Mouse (Mus musculus) WW6 (cell line): ENCODE results near the gene Bcas1.

Experiments used
- DNase-seq: peaks from one replicate; pipeline ENCODE4 v3.0.0-alpha.2; 2013; ENCODE audit warnings: low read depth, low spot score

Gene Bcas1

DNA sequence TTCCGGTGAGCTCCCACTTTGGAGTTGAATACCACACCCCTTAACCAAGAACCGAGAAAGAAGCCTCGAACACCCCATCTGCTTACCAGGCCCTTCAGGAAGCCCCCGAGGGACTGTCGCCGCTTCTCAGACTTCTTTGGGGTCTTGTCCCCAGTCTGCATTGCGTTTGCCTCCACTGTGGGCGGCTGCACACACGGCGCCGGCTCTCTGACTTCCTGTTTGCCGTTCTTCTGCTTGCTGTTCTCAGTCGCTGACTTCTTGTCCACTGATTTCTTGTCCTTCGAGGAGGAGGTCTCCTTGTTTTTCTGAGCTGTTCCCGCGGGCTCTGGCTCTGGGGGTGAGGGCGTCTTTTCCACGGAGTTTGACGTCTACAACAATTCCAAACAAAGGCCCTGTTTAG is 78.5 kb downstream of the Bcas1 start:
- no peak for DNase-seq

DNA sequence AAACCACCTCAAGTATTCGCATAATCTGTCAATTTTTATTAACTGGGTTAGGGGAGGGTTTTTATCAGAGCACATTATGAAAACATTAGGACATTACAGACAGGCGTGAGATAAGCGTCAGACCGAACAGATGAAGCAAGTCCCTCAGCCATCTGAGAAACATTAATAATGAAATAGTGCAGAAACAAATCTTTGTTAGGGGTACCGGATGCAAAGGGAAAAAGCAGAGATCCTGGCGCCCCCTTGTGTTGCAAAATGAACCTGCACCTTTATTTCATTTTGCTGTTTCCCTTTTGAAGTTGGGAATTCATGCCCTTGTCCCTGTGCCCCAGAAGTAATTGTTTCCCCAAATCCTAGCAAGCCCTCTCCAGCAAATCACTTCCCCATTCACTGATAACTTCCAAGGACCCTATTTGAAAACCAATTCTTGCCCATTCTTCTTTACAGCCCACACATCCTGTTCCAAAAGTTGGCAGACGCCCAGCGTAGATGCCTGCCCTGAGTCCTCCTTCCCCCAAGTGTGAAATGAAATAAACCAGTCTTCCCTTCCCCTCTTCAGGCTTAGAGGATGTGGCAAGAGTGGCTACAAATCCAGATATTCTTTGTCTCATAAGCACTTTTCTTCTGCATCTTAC is 80.4 kb downstream of the Bcas1 start:
- no peak for DNase-seq

DNA sequence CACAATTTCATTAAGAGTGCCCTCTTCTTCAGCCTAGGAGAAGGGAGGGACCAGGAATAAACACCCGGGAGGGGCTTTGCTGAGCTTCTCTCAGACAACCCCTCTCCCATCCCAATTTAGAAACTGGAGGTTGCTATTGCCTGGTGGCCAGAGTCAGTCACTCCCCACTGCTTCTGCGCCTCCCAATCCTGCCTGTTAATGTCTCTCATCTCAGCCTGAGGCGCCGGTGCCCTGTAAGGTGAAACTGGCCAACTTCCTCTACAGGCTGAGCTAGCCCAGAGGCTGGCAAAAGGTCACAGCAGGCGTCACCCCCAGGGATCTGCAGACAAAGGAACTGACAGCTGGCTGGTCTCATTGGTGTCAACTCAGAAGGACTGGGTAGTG is 82.2 kb downstream of the Bcas1 start:
- DNase-seq, result no peak

DNA sequence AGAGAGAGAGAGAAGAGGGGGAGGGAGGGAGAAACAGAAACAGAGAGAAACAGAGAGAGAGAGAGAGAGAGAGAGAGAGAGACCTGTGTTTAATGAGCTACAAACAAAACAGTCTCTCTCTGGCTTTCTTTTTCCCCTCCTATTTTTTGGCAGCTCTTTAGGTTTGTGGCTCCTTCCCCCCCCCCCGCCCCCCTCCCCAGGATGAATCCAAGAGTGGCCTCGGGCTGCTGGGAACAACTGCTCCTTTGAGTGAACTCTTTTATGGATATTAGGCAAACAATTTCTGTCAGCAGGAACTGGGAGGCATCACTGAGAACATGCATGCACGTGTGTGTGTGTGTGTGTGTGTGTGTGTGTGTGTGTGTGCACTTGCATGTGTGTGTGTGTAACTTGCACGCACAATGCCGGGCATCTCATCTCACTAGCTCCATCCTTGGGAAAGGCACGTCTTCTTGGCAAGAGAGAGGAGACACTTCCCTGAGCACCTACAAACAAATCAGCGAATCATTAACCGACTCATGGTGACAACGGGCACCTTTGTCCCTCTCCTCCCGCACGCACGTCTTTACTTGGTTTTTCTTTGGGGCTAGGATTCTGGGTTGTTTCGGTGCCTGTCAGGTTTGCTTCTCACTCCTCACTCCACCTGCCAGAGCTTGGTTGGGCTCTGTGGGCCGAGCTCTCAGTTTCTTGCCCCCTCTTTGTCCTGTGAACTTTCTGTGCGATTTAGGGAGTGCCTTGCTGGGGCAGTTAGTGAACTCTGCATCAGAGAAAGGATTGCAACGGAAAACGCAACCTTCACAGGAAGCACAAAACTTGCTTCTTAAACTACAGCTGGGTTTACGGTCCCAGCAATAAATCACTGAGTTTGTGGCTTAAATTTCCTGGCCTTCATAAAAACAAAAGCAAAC is 82.9 kb downstream of the Bcas1 start:
- DNase-seq, result no peak

DNA sequence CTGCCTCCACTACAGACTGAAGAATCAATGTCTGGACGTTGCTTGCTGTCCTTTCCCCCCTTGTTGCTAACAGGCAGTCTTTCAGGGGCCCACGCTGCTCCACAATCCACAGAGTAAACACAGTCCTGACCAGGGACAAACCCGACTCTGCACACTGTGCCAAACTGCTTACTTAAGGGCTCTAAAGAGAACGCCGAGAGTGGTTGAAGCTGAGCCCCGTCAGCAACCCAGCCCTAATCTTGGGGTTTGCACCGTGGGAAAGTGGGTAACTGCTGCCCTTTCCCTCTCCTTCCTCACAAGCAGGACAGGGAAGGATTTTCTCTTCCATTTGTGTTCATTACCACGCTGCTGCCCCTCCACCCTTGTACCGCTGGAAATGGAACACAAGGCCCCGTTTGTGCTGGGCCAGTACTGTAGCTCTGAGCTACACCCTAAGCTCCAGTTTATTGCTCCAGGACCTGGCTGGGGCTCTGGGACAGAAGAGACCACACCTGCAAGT is 83.8 kb downstream of the Bcas1 start:
- no peak for DNase-seq

DNA sequence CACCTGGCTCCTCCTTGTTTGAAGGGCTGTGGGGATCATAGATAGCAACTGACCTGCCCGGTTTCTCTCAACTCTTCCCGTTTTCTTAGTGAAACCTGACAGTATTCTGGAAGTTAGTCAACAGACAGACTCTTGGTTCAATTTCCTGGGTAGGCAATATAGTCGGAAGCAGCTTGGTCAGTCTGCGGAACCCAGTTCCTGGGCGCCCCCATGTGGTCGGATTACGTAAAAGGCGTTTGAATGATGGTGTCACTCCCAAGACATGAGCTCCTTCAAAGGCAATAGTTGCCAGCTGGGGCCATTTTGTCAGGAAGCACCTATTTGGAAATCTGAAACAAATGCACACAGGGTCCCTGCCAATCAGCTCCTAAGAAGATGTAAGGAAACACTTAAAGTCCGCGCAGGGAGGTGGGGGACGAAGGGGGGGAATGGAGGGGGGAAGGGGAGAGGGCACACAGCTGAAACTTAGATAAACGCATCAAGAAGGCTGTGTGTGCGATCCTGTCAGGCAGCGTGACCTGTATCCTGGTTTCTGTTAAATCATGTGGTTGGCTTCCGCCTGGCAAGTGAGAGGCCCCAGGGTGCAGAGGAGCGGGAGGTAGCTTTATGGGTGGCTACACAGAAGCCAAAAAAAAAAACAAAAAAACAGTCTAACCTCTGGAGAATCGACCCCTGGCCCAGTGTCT is 84.4 kb downstream of the Bcas1 start:
- DNase-seq, result peak; percentile 71

DNA sequence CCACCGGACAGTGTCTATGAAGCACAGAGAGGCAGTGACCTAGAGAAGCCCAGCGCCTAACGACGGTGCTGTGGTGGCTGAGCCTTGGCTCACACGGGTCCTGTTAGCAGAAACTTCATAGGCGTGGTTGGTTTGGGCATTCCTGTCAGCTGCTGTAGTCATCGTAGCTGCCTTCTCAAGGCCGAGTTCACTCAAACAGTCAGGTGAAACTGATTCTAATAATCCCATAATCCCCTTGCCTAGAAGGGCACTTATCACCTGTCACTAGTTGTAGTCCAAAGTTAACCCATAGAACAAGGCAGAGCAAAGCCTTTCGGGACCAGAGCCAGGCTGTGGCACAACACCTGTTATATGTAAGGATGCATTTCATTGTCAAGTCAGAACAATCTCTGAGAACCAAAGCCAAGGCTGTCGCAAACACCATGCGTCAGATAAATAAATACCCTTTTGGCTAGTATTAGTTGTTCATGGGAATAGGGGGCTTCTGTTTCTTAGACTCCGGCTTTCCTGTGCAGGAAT is 85.3 kb downstream of the Bcas1 start:
- DNase-seq, result no peak

DNA sequence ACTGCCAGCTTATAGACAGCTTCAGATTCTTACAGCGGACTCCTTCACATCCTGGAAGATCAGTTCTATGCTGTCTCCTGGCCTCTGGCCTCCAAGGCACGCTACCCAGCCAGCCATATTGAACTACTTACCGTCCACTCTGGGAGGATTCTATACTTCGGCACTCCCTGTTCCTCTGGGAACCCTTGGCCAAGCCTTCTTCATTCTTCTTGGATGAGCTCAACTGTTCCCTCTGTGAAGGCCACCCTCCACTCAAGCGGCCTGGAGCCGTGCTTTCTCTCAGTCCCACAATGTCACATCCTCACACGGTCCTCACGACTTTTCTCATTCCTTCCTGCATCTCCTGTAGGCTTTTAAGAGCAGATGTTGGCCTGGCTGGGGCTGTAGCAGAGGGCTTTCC is 86.5 kb downstream of the Bcas1 start:
- DNase-seq, result no peak

DNA sequence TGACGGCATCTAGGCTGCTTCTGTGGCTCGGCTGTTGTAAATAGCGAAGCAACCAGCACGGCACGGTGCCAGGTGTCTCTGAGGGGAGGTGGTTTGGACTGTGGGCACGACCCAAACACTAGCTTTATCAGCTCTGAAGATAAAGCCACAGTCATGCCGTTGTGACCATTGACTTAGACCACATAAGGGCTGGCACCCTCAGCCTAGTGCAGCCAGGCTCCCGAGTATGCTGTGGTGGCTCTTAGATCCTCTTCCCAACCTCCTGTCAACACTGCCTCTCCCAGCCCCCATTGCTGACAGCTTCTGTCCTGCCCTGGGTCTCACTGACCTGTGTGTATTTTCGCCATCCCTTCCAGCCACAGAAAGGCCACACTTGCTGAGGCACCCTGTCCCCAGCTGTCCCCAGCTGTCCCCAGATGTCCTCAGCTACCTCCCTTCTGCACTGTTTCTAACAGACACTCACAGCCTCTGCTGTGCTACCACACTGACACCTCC is 91.3 kb downstream of the Bcas1 start:
- DNase-seq, result no peak

DNA sequence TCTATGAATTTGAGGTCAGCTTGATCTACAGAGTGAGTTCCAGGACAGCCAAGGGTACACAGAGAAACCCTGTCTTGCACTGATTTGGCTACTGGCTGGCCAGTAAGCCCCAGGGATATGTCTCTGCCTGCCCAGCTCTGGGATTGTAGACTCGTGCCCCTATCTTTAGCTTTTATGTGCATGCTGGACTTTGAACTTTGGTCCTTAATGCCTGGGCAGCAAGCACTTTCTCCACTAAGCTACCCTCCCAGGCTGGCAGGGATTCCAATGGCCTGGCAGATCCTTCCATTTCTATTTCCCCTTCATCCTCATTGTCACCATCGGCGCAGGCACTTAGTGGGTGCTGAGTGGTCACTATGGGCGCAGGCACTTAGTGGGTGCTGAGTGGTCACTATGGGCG is 92.5 kb downstream of the Bcas1 start:
- no peak for DNase-seq

DNA sequence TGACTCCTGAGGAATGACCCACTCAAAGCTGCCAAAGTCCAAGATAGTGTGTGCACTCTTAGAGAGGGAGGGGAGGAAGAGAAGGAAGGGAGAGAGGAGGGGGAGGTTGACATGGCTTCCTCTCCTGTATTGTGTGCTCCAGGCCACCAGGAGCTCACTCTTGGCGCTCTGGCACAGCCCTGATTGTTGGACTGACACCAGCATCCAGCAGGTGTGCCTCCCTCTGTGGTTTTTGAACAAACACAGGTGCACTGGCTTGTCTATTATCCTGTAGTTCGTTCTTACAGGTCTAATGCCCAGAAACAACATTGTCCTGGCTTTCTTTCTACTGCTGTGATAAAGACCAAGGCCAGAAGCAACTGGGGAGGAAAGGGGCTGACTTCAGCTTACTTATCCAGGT is 95.8 kb downstream of the Bcas1 start:
- DNase-seq, result no peak

DNA sequence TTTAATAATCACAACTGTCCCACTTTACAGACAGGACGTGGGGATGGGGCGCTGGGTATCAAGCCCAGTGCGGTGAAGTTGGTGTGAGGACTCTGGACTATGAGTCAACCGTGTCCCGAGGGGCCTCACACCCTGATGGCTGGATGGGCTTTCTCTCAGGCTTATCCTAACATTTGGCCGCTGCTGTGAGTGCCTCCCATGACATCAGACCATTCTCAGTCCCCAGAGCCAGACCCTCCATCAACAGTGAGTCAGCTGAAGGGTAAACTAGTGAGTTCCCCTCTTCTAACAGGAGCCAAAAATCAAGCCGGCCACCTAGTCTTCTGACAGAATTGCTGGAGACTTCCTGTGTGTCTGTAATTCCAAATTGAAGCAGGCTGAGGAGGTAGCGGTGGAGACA is 97.2 kb downstream of the Bcas1 start:
- no peak for DNase-seq

DNA sequence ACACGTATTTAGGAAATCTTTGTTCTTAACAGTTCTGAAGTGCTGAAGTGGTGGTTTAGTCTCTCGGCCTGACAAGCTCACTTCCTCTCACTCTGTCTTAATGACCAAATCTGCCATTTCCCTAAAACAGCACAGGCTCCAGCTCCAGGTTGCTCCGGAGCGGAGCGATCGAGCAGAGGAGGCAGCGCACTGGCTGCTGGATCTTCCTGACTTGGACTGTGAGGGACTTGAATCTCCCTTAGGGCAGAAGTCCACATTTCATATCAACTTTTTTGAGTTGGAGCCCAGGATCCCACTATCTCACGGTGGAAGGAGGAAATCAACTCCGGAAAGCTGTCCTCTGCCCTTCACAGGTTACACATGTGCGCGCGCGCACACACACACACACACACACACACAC is 97.7 kb downstream of the Bcas1 start:
- DNase-seq, result no peak

DNA sequence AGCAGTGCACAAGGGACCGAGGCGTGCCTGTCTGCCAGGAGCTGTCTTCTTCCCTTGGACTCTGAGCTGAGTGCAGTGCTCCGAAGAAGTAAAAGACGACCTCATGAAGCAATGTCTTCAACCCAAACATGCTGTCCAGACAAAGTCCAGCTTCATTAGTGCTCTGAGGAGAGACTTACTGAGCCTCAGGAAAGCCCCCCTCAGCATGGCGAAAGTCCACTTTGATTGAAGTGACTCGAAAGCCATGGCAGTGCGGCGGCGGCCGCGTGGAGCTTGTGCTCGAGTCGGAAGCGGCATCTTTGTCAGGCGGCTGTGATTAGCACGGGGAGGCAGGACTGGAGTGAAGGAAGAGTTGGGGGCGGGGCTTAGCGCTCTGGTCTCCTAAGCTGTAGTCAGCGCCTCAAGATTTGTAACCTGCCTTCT is 103.7 kb downstream of the Bcas1 start:
- DNase-seq, result peak; percentile 67

DNA sequence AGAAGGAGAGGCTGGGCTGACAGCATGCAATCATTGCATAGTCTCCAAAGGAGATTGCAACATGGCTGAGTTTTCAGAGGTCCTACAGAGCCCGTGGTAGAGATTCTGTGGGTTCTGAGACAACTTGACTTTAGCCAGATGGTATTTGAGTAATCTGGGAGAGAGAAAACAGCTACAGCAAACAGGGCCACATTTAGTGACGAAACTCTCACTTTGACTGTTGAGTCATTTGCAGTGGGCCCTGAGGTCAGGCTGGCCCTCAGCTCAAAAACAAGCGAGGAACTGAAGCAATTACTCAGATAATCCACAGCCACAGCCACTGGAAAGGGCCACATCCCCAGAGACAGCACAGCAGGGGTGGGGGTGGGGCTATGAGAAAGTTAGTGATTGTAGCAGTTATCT is 105.6 kb downstream of the Bcas1 start:
- DNase-seq, result no peak

DNA sequence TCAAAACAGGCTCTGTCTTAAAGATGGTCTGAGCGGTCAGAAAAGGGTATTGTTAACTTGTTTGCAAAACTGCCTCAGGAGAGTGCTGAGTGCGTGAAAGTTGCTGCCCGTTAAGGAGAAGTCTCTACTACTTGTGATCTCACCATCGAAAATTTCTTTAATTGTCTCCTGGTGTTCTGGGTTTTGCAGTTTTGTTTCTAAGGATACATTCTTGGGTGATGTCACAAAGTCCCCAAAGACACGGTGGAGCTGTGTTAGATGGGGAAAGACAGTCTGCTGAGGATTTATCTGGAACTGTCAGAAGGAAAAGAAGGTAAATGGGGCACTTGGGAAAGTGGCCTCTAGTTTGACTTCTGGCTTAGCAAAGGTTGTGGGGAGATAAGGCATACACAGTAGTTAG is 106.1 kb downstream of the Bcas1 start:
- DNase-seq, result no peak

DNA sequence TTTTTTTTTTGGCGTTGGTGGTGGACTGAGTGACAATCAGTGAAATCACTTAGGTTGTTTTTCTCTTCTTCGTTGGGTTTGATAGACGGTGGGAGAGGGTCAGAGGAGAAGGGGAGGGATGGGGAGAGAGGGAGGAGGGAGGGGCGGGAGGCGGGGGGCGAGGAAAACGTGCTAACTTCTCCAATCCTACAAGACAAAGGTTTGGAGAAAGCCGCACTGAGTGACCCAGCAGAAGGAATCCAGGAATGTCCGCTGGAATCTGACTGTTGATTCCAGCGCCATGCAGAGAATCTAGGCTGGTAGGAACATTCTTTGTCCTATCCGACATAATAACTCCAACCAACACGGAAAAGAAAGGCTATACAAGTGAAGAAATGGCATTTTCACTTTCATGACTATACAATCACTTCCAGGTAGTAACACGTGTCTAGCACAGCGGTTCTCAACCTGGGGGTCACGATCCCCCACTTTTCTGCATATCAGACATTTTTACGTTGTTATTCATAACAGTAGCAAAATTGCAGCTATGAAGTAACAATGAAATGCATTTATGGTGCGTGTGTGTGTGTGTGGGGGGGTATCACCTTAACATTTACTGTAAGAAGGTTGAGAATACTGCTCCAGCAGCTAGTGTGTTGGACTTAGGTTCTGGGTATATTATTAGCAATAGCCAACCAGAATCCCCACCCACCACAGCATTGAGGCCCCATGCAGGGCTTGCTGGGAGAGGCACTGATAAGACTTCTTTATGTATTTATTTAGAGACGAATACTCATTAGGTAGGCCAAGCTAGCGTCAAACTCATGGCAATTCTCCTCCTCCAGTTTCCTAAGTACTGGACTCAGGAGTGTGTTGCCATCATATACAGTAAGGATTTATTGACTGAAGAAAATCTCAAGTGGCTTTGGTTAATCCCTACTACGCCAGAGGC is 107.8 kb downstream of the Bcas1 start:
- DNase-seq, result no peak

DNA sequence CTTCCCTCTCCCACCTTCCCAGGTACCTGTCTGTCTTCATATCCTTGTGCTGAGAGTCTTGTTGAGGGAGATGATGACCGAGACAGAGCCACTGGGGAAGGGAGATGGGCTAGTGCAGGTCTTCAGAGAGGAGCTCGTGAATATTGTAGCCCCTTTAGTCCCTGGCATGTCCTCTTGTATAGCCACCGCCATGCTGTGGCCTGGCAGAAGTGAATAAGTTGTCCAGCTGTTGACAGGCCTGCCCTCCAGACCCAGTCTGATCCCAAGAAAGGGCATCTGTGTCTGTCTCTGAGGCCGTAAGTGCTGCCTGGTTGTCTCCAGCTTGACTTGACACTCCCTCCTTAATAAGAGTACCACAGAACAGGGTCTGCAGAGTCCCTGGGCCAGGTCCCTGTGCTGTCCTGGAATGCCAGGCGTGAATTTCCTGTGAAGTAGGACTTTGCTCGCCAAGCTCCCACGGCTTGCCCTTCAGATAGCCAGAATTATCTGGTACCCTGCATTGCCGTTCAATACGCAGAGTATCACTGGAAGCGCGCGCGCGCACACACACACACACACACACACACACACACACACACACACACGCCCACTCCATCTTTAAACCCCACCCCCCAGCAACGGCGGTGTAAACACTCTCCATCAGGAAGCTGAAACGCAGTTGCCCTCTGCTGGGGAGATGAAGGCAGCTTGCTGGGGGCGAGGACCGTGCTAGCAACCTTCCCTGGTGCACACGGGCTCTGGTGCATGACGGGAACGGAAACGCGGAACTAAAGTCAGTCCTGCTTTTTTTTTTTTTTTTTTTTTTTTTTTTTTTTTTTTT is 108.7 kb downstream of the Bcas1 start:
- DNase-seq, result peak; percentile 80

DNA sequence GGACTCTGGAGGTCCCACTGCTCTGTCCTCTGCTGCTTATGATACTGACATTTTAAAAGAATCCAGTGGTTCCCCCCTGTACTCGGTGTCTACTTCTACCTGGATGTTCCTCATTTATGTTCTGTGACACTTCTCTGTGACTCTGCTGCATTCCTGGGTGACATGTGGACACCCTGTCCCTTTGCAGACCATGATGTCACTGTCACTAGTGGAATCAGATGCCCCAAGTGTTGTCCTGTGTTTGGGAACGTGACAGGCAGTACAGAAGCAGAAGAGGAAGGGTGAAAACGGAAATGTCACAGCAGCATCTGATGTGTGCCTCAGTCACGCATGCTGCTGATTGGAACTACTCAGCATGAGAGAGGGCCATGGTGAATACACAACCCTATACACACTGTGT is 110.9 kb downstream of the Bcas1 start:
- DNase-seq, result no peak

DNA sequence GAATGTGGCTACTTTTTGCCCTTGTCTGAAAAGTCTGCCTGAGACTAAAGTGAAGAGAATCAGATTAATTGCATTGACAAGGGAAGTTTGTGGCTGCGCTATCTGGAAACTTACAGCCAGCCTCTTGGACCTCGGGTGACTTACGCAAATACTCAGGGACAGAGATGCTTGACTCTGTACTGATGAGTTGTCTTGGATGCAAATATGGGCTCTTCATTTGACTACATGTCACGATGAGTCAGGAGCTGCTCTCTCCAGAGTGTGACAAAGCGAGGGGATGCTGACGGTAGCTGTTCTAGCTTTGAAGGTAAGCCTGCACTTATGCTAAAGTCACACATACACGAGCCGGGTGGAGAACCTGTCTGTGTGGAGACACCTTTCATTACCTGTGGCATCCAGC is 111.3 kb downstream of the Bcas1 start:
- DNase-seq, result no peak
